Mouse (Mus musculus) limb, embryonic 11.5 days (tissue): ENCODE data around the gene Slc7a6. TPM values are rescaled to one million over a fixed set of nuclear protein-coding genes. Genes with fewer than 3 reads are reported as not detected.

Experiments used
- ATAC-seq: fragments of 200-750 bp; cut with Nextera tagmentation; 2 replicates; pipeline ENCODE4 v1.8.0; 2017; ENCODE audit warnings: low read depth; ENCODE audit not compliant: insufficient number of reproducible peaks, low FRiP score, low TSS enrichment
- DNase-seq: peaks from one replicate; pipeline ENCODE4 v3.0.0-alpha.2; 2015; ENCODE audit warnings: low spot score
- H3K27ac ChIP-seq: fragments of 300-500 bp; sonication (generic); replicated peaks from 2 replicates; pipeline ENCODE4 v1.5.1; 2014; ENCODE audit warnings: low read depth, mild to moderate bottlenecking, low read length
- H3K27me3 ChIP-seq: fragments of 300-500 bp; sonication (generic); 2 replicates; pipeline ENCODE4 v1.6.1; 2014; ENCODE audit warnings: mild to moderate bottlenecking, low read length, mixed read lengths; ENCODE audit not compliant: control insufficient read depth, insufficient read depth
- H3K36me3 ChIP-seq: fragments of 300-500 bp; sonication (generic); 2 replicates; pipeline ENCODE4 v1.6.1; 2014; ENCODE audit warnings: mild to moderate bottlenecking, low read length, moderate library complexity, mixed read lengths; ENCODE audit not compliant: control insufficient read depth, insufficient read depth
- H3K4me1 ChIP-seq: fragments of 300-500 bp; sonication (generic); 2 replicates; pipeline ENCODE4 v1.6.1; 2014; ENCODE audit warnings: low read length, mixed read lengths; ENCODE audit not compliant: control insufficient read depth, insufficient read depth
- H3K4me2 ChIP-seq: fragments of 300-500 bp; sonication (generic); 2 replicates; pipeline ENCODE4 v1.6.1; 2014; ENCODE audit warnings: low read depth, mild to moderate bottlenecking, moderate library complexity; ENCODE audit not compliant: severe bottlenecking
- H3K4me3 ChIP-seq: fragments of 300-500 bp; sonication (generic); 2 replicates; pipeline ENCODE4 v1.5.1; 2014; ENCODE audit warnings: low read depth, low read length
- H3K9ac ChIP-seq: fragments of 300-500 bp; sonication (generic); 2 replicates; pipeline ENCODE4 v1.6.1; 2014; ENCODE audit warnings: mild to moderate bottlenecking, low read length
- H3K9me3 ChIP-seq: fragments of 300-500 bp; sonication (generic); 2 replicates; pipeline ENCODE4 v1.6.1; 2016; ENCODE audit warnings: low read length; ENCODE audit not compliant: control insufficient read depth
- WGBS: fragments of 180-500 bp; shearing (Covaris S2); extraction: QIAGEN DNeasy Blood & Tissue Kit; methylation state at CpG from one replicate; pipeline ENCODE4 v1.1.7; 2014; 5-methylcytosine and 5-hydroxymethylcytosine counted together
- polyA plus RNA-seq: library from polyadenylated mRNA; unstranded; fragments of >200 nt; fragmentation: Nextera tagmentation; extraction: Ambion mirVana; gene quantifications from 2 replicates; pipeline ENCODE4 v1.2.1, GENCODE M21; 2014

The Slc7a6 gene
- polyA plus RNA-seq, result 101 and 107 TPM in 2 replicates

DNA sequence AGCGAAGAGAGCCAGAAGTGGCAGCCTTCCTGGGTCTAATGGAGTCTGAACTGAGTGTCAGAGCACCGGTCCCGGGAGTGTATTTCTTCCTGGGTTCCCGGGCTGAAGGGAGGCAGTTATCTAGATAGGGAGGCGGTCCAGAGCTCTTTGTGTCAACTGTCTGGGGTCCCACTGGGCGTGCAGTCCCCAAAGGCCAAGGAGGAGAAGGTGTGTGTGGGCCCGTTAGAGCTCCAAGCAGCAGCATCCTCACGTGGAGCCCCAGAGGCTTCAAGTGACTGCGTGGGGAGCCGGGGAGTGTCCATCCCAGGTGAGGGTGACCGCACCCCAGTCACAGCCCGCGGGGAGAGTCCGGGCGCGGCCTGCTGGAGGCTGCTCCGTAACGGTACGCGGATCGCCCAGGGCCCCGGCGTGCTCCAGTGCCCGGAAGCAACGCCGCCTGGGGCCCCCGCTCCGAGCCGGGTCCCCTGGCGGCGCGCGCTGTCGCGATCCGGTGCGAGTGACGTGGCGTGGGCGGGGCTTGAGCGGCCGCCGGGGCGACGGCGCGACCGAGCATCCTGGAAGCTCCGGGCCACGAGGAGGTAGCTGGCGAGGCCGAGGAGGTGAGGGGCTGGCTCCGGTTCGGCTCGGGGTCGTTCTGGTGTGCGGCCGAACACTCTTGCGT is at the start of gene Slc7a6:
Gene Slc7a6 (plus strand): TSS at position 502 of the 661 bp plus-strand sequence.
- under 1% methylated on average over 56 of the region's 59 CpGs for WGBS
- Histone ChIP-seq H3K27me3 (no peaks in the 10 kb centered on the region), H3K9ac (peak within 1 kb of the TSS; percentile 91), H3K36me3 (peaks cover 3% of the 10 kb centered on the region; the same call in 1 of the 2 replicates), H3K9me3 (no peaks in the 10 kb centered on the region), H3K4me2 (peak within 1 kb of the TSS; percentile 94), H3K27ac (peak within 1 kb of the TSS; percentile 82), H3K4me3 (peak within 1 kb of the TSS; percentile 92), H3K4me1 (peaks cover 7% of the 10 kb centered on the region; the same call in 1 of the 2 replicates)
- DNase-seq, result peak; percentile 88
- ATAC-seq, result peak; percentile 76; the same call in 1 of the 2 replicates

DNA sequence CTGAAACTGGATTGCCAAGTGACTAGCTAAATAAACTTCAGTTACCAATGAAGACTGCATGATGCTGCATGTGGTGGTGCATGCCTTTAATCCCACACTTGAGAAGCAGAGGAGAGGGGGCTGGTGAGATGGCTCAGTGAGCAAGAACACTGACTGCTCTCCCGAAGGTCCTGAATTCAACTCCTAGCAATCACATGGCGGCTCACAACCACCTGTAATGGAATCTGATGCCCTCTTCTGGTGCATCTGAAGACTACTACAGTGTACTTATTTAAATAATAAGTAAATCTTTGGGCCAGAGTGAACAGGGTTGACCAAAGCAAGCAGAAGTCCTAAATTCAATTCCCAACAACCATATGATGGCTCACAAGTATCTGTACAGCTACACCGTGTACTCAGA is 45.2 kb upstream of the Slc7a6 start:
- no peaks in the 10 kb centered on the region for H3K4me1 ChIP-seq
- no peak overlapping the region for H3K4me2 ChIP-seq
- no peak overlapping the region for H3K9ac ChIP-seq
- DNase-seq (no peak), ATAC-seq (no peak)
- H3K27ac ChIP-seq, result no peak overlapping the region
- no peaks in the 10 kb centered on the region for H3K27me3 ChIP-seq
- 81% methylated on average over 3 of the region's 3 CpGs for WGBS
- peaks cover 3% of the 10 kb centered on the region; the same call in 1 of the 2 replicates for H3K36me3 ChIP-seq
- H3K9me3 ChIP-seq, result no peaks in the 10 kb centered on the region
- H3K4me3 ChIP-seq, result no peak overlapping the region

- Histone ChIP-seq H3K9ac (no peak overlapping the region), H3K27ac (no peak overlapping the region), H3K4me1 (no peaks in the 10 kb centered on the region), H3K9me3 (no peaks in the 10 kb centered on the region), H3K27me3 (no peaks in the 10 kb centered on the region), H3K4me3 (no peak overlapping the region), H3K36me3 (peaks cover 6% of the 10 kb centered on the region; the same call in 1 of the 2 replicates), H3K4me2 (no peak overlapping the region)
- WGBS, result 100% methylated on average over 1 of the region's 1 CpGs
- DNase-seq, result no peak
- ATAC-seq, result no peak
These were observed 42.6 kb upstream of the Slc7a6 start for GRCm38 (mm10) chr8:106126055-106126454.

DNA sequence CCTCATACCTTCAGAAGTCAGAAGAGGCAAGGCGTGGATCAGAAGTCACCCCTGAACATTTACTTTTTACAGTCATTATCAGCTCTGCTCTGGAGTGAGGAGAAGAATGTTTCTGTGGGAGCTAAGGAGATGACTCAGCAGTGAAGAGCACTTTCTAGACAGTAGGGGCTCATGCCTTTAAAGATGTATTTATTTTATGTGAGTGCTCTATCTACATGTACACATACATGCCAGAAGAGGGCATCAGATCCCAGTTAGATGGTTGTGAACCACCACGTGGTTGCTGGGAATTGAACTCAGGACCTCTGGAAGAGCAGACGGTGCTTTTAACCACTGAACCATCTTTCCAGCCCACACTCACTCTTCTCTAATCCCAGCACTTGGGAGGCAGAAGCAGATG is 41.6 kb upstream of the Slc7a6 start:
- Histone ChIP-seq H3K27ac (no peak overlapping the region), H3K4me3 (no peak overlapping the region), H3K4me1 (no peaks in the 10 kb centered on the region), H3K9ac (no peak overlapping the region), H3K27me3 (no peaks in the 10 kb centered on the region), H3K9me3 (no peaks in the 10 kb centered on the region), H3K36me3 (peaks cover 6% of the 10 kb centered on the region; the same call in 1 of the 2 replicates), H3K4me2 (no peak overlapping the region)
- DNase-seq (no peak), ATAC-seq (no peak)
- WGBS, result 80% methylated on average over 3 of the region's 3 CpGs

- 94% methylated on average over 10 of the region's 10 CpGs for WGBS
- no peak overlapping the region for H3K27ac ChIP-seq
- H3K27me3 ChIP-seq, result peaks cover under 1% of the 10 kb centered on the region; the same call in 1 of the 2 replicates
- H3K9ac ChIP-seq, result no peak overlapping the region
- H3K36me3 ChIP-seq, result peaks cover 6% of the 10 kb centered on the region; the same call in 1 of the 2 replicates
- ATAC-seq, result no peak
- no peak overlapping the region for H3K4me3 ChIP-seq
- H3K4me2 ChIP-seq, result no peak overlapping the region
- no peaks in the 10 kb centered on the region for H3K4me1 ChIP-seq
- no peak for DNase-seq
- H3K9me3 ChIP-seq, result no peaks in the 10 kb centered on the region
These were observed 40.7 kb upstream of the Slc7a6 start for GRCm38 (mm10) chr8:106127882-106128410.

- H3K27ac ChIP-seq, result no peak overlapping the region
- H3K9ac ChIP-seq, result no peak overlapping the region
- H3K4me3 ChIP-seq, result no peak overlapping the region
- H3K9me3 ChIP-seq, result no peaks in the 10 kb centered on the region
- no peak for ATAC-seq
- no peak for DNase-seq
- no peak overlapping the region for H3K4me2 ChIP-seq
- no peaks in the 10 kb centered on the region for H3K4me1 ChIP-seq
- peaks cover 6% of the 10 kb centered on the region; the same call in 1 of the 2 replicates for H3K36me3 ChIP-seq
- H3K27me3 ChIP-seq, result peaks cover 14% of the 10 kb centered on the region
These were observed 39.3 kb upstream of the Slc7a6 start for GRCm38 (mm10) chr8:106129232-106129930.

DNA sequence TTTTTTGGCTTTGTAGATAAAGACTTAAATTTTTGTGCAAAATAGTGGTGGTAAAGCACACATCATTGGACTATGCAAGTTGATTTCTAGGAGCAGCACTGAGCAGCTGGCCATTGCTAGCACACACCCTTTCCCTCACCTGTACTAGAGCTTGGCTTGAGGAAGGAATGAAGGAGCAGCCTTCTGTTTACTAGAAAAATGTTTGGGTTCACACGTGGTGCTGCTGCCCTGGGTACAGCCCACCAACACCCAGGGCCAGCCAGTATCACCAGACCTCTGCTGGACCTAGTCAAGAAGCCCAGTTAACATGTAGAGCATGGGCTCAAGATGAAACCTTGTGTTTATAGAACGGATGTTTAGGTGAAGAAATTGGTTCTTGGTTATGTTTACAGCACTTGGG is 38.7 kb upstream of the Slc7a6 start:
- WGBS, result 84% methylated on average over 2 of the region's 2 CpGs
- Histone ChIP-seq H3K9ac (no peak overlapping the region), H3K36me3 (peaks cover 6% of the 10 kb centered on the region; the same call in 1 of the 2 replicates), H3K4me2 (no peak overlapping the region), H3K27ac (no peak overlapping the region), H3K27me3 (peaks cover 20% of the 10 kb centered on the region), H3K9me3 (no peaks in the 10 kb centered on the region), H3K4me1 (no peaks in the 10 kb centered on the region), H3K4me3 (no peak overlapping the region)
- ATAC-seq, result no peak
- no peak for DNase-seq

- peaks cover 26% of the 10 kb centered on the region for H3K27me3 ChIP-seq
- WGBS, result 85% methylated on average over 2 of the region's 2 CpGs
- H3K4me3 ChIP-seq, result no peak overlapping the region
- H3K36me3 ChIP-seq, result peaks cover 6% of the 10 kb centered on the region; the same call in 1 of the 2 replicates
- no peak overlapping the region for H3K9ac ChIP-seq
- H3K9me3 ChIP-seq, result no peaks in the 10 kb centered on the region
- H3K27ac ChIP-seq, result no peak overlapping the region
- H3K4me2 ChIP-seq, result no peak overlapping the region
- ATAC-seq (no peak), DNase-seq (no peak)
- no peaks in the 10 kb centered on the region for H3K4me1 ChIP-seq
These were observed 38.2 kb upstream of the Slc7a6 start for GRCm38 (mm10) chr8:106130505-106130904.
